Mouse (Mus musculus) adrenal gland, postnatal 14 days (tissue): ENCODE results near the gene Schip1. TPM values are rescaled to one million over a fixed set of nuclear protein-coding genes. Genes with fewer than 3 reads are reported as not detected.

Experiments used
- DNase-seq: peaks from one replicate; pipeline ENCODE4 v3.0.0; 2021; ENCODE audit warnings: mixed read lengths
- total RNA-seq: library from RNA; stranded (reverse); gene quantifications from 2 replicates; pipeline ENCODE4 v1.2.3, GENCODE M21; 2021

The Schip1 gene
- total RNA-seq, 1 experiment from 2014 or later, result 15.8 TPM

DNA sequence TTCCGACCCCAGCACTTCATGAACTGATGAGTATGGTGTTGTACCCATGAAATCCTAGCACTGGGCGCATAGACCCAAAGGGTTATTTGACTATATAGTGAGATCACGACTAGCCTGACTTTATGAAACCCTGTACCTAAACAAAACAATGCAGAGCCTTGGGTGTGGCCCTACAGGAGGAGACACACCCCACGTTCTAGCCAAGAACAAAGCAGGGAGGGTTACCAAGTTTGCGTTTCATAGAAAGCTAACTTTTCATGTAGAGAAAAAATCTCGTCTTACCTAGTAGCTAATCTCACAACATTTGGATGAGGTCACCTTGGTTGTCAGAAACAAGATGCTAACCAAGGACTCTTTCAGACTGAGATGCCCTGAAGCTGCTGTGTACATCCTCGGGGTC is 411.7 kb downstream of the Schip1 start:
- DNase-seq, result no peak

DNA sequence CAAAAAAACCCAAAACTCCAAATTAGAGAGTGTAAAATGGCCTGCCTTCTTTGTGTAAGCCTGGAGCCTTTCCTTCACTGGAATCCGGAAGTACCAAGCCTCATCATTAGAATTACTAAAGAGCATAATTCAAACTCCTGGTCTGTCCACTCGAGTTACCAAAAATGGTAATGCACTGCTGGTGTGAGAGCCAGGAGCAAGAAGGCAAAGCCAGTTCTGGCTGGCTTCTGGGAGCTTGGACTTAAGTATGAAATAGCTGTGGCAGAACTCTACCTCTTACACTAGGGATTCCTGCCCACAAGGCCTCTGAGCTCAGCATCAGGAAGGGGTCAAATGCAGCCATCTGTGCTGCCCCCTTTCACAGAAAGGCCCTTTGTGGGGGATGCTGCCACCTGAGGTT is 412.9 kb downstream of the Schip1 start:
- DNase-seq, result no peak

DNA sequence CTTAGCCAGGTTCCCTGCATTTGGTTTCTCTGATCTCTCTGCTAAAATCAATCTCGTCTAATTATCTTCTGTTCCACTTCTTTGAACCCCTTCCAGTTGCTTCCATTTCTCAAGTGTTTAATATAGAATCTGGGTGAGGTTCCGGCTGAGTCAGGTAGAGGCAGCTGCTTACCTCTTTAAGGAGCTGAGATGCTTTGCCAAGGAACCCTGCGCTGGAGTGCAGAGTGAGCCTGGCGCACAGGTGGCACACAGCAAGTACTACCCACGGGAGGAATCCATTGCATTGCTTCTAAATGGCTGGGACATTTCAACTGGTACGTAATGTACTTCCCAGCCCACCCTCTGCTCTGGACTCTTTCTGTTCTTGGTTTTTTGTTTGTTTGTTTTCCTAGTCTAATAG is 414.7 kb downstream of the Schip1 start:
- DNase-seq, result no peak

DNA sequence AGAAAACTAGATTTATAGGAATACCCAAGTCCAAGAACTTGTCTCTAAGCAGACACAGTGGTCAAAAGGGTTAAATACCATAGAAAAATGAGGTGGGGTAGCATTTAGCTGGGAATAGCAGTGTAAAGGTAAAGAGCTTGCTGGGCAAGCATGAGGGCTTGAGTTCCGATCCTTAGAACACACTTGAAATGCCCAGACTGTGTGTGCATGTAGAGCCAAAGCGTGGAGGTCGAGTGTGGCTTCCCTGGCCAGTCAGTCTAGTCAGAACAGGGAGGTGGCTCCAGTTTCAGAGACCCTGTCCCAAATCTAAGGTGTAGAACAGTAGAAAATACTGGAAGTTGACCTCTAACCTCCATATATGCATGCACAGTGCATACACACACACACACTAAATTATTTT is 418.9 kb downstream of the Schip1 start:
- no peak for DNase-seq

DNA sequence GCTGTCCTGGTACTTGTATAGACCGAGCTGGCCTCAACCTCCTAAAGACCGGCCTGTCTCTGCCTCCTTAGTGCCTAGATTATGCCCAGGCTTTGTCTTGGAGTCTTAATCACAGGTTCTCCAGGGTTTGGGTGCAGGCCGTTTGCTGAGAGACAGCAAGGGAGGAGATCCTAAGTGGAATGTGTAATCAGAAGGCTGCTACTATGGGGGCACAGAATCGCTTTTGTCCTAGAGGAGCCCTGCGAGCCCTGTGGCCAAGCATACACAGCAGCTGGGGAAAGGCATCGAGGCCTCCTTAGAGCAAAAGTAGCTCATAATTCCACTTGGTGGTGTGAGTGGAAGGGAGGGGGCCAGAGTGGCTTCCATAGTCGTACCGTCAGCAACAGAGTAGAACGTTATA is 419.4 kb downstream of the Schip1 start:
- DNase-seq, result no peak

DNA sequence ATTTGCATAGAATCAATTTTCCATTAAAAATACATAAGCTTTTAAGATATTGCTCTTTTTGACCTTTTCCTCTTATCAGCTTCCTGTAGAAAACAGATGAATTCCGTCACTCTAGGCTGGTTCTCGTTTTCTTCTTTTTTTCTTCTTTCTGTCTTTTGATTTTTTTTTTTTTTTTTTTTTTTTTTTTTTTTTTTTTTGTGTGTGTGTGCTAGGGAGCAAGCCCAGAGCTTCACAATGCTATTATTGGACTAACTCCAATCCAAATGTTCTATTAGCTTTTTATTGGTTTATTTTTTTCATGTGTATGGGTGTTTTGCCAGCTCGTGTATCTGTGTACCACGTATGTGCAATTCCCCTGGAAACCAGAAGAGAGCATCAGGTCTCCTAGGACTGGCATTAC is 420.0 kb downstream of the Schip1 start:
- no peak for DNase-seq

DNA sequence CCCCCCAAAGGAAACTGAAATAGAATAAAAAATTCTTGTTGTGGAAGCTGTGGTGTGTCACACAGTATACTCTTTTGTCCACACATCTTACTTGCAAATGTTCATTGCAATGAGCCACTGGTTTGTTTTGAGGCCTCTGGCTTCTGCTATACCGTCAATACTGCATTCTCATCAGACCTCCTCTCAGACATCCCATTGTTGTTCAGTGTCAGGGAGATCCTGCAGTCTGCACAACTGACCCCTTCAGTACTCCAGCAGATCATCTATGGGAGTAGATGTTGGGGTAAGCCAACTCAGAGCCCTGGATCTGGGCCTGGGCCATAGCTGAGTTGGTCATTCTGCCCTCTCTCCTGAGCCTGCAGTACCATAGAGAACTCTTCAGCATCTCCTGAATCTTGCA is 423.0 kb downstream of the Schip1 start:
- no peak for DNase-seq

DNA sequence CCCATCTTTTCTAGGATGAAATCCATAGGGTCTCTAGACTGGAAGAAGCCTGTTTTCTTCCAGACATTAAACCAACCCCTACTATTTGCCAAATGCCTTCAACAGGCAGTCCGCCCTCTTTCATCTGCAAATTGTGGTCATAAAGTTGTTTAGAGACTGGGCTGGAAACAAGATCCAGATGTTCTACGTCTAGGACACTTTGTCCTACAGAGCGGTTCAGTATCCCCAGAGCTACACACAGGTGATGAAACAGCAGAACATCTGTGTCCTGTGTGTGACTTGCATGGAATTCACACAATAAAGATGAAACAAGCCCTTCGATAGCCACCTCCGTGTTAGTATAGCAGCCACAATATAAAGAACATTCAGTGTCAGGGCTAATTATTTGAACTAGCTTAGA is 423.7 kb downstream of the Schip1 start:
- no peak for DNase-seq

DNA sequence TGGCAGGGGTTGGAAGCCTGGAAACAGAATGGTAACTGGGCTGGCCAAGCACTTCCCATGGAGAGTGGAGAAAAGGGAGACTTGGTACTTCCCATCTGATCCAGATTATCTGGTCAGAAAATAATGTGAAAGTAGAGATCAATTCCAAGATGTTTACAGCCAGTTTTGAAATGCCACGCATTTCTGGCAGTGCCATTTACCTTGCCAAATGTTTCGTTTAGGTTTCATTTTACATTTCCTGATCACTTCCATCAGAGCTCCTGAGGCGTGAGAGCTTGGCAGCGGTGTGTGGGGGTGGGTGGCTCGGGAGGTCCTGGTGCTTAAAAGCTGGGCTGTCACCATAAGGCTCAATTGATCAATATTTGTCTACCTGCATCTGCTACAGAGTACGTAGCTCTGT is 426.9 kb downstream of the Schip1 start:
- no peak for DNase-seq

- no peak for DNase-seq
These were observed 427.5 kb downstream of the Schip1 start for GRCm38 (mm10) chr3:68492066-68492465.

GRCm38 (mm10) chr3:68492513-68492912 is 427.9 kb downstream of the Schip1 start:
- DNase-seq, result no peak

DNA sequence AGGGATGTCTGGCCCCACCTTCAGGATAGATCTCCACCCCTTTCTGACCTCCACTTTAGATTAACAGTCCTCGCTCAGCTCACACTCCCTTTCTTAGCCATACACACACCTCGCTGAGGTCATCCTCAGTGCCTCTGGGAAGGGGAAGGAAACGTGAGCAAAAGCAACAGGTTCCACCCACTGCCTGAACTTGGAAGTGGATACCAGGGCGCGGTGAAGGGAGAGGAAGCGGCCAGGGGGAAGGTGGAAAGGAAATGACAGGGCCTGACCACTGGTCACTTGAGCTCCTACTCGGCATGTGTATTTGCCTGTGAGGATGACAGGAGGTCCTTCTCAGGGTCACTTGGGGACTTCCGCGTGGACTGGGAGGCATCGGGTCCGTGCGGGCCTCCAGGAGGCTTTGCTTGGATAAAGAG is 428.6 kb downstream of the Schip1 start:
- peak; percentile 54 for DNase-seq

GRCm38 (mm10) chr3:68493586-68494295 is 429.1 kb downstream of the Schip1 start:
- DNase-seq, result peak; percentile 83

- peak; percentile 44 for DNase-seq
These were observed 429.9 kb downstream of the Schip1 start for GRCm38 (mm10) chr3:68494296-68495095.

GRCm38 (mm10) chr3:68495096-68495735 is 430.6 kb downstream of the Schip1 start:
- DNase-seq, result peak; percentile 62

DNA sequence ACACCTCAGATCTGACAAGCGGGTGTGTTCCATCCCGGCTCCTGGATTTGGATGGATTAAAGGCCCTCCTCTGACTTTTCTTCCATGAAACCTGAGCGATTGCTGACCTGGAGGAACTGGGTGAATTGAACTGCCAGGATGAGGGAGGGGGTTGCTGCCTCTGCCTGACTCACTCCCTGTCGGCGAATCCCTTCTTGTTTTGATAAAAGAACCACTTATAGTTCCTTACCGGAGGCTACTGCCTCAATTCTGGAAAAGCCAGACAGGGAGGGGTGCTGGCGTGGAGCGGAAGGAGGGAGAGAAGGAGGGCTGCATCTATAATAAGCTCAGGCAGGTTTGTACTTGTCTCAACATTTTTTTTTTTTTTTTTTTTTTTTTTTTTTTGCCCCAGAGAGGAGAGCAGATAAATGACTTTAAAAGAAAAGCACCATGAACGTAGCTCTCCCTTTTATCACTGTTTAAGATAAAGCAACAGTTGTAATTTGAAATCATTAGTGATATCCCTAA is 431.2 kb downstream of the Schip1 start:
- peak; percentile 10 for DNase-seq

GRCm38 (mm10) chr3:68496513-68496912 is 431.9 kb downstream of the Schip1 start:
- DNase-seq, result no peak

DNA sequence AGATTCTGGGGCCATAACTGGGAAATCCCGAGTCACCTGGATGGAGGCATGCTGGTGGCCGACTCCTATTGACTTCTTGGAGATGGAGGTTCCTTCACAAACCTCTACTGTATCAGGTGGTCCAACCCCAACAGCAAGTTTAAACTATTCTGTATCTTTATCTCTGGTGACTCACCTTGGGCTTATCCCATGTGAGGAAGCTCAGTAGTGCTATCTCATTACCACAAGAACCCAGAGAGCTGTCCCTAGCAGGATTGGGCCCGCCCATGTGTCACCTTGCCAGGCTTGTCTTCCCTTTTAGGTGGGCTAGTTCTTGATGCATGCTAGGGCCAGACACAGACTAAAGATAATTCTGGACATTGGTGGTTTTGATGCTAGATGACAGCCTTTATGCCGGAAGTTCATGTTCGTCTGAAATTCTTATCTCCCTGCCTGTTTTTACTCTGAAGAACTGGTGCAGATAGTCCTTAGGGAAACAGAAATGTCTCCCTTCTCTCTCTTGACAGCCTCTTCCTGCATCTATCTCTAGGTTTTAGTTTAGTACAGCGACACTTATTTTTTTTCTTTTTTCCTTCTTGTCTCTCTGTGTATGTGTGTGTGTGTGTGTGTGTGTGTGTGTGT is 435.0 kb downstream of the Schip1 start:
- no peak for DNase-seq

DNA sequence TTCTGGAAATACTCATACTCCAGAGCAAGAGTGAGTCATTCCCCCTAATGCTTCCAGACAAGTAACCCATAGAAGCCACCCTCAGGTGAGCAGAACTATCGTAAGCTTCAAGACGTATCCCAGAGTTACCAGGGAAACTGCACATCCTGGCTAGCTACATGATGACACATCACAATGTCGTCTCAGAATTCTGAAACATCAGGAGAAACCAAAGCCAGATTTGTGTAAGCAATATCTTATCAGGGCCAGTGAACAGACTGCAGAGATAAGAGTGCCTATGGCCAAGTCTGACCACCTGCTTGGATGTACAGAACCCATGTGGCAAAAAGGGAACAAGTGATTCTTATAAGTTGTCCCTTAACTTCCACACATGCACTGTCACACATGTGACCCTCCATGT is 440.2 kb downstream of the Schip1 start:
- DNase-seq, result no peak

DNA sequence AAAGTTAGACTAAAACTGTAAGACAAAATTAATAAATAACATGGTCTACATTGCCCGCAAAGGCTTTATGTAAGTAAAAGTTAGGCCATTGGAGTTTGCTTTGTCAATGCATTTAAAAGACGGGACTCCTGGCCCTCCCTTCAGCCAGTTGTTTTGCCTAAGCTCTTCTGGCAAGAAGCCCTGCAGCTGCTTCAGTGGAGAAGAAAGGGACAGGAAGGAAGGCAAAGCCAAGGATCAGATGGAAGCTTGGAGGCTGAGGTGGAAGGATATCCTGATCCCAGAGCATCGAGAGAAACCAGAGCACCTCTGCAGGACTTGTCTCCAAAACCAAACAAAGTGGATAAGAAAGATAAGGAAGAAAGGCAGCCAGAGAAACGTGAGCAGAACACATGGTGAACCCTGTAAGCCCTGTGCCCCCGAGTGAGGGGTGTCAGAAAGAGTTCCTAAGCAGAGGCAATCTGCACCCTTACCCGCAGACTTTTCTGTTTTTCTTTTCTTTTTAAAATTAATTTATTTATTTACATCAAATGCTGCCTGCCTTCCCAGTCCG is 442.2 kb downstream of the Schip1 start:
- DNase-seq, result peak; percentile 17

DNA sequence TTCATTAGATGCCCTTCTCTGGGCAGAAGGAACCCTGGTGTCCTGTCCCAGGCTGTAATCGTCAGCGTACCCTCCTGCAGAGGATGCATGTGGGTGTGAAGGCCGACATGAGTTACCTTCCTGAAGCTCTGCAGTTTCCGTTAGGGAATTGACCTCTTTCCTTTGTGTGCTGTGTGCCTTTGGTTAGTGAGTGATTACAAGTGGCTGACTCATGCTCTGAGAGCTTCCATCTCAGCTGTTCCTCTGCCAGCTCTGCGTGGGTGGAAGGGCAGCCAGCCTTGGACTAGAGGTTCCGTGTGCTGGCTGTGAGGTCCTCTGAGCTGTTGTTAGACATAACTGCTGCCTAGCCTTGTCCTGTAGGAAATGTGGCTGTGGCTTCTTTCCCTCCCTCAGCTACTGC is 444.0 kb downstream of the Schip1 start:
- peak; percentile 87 for DNase-seq

GRCm38 (mm10) chr3:68510872-68511271 is 446.3 kb downstream of the Schip1 start:
- DNase-seq, result no peak
